Mouse (Mus musculus) midbrain, embryonic 12.5 days (tissue): Measurements from ENCODE around the gene Tmem179b. TPM values are rescaled to one million over a fixed set of nuclear protein-coding genes. Genes with fewer than 3 reads are reported as not detected.

Experiments
- ATAC-seq: fragments of 200-750 bp; cut with Nextera tagmentation; 2 replicates; pipeline ENCODE4 v1.8.0; 2017; ENCODE audit warnings: low read depth, moderate TSS enrichment, moderate library complexity; ENCODE audit not compliant: low FRiP score
- H3K27ac ChIP-seq: fragments of 300-500 bp; sonication (generic); replicated peaks from 2 replicates; pipeline ENCODE4 v1.5.1; 2016; ENCODE audit warnings: mild to moderate bottlenecking
- H3K27me3 ChIP-seq: fragments of 300-500 bp; sonication (generic); 2 replicates; pipeline ENCODE4 v1.6.1; 2016; ENCODE audit warnings: mild to moderate bottlenecking
- H3K36me3 ChIP-seq: fragments of 300-500 bp; sonication (generic); 2 replicates; pipeline ENCODE4 v1.6.1; 2016
- H3K4me1 ChIP-seq: fragments of 300-500 bp; sonication (generic); 2 replicates; pipeline ENCODE4 v1.6.1; 2016
- H3K4me2 ChIP-seq: fragments of 300-500 bp; sonication (generic); replicated peaks from 2 replicates; pipeline ENCODE4 v1.6.1; 2016; ENCODE audit warnings: mild to moderate bottlenecking, moderate library complexity
- H3K4me3 ChIP-seq: fragments of 300-500 bp; sonication (generic); 2 replicates; pipeline ENCODE4 v1.5.1; 2016; ENCODE audit warnings: mild to moderate bottlenecking
- H3K9ac ChIP-seq: fragments of 300-500 bp; sonication (generic); replicated peaks from 2 replicates; pipeline ENCODE4 v1.6.1; 2016; ENCODE audit warnings: mild to moderate bottlenecking, moderate library complexity
- H3K9me3 ChIP-seq: fragments of 300-500 bp; sonication (generic); 2 replicates; pipeline ENCODE4 v1.6.1; 2016; ENCODE audit warnings: mild to moderate bottlenecking
- WGBS: fragments of 180-500 bp; shearing (Covaris S2); methylation state at CpG from one replicate; pipeline ENCODE4 v1.1.7; 2016; 5-methylcytosine and 5-hydroxymethylcytosine counted together
- polyA plus RNA-seq: library from polyadenylated mRNA; unstranded; fragments of >200 nt; fragmentation: Nextera tagmentation; extraction: Ambion mirVana; gene quantifications from 2 replicates; pipeline ENCODE4 v1.2.1, GENCODE M21; 2016

The Tmem179b gene
- polyA plus RNA-seq, 1 experiment from 2014 or later, result 40.4 TPM

- no peaks in the 10 kb centered on the region for H3K27me3 ChIP-seq
- WGBS, result 63% methylated on average over 6 of the region's 6 CpGs
Measured at GRCm38 (mm10) chr19:8773409-8773808, 858 bp downstream of the Tmem179b start.

GRCm38 (mm10) chr19:8772996-8773395, 1.3 kb downstream of the Tmem179b start:
- 86% methylated on average over 5 of the region's 5 CpGs for WGBS
- Histone ChIP-seq H3K27ac (peak overlapping the region; percentile 98; the same call in 1 of the 2 replicates), H3K27me3 (no peaks in the 10 kb centered on the region), H3K9me3 (no peaks in the 10 kb centered on the region), H3K4me2 (peak overlapping the region; percentile 99), H3K9ac (peak overlapping the region; percentile 94; the same call in 1 of the 2 replicates), H3K4me3 (peak overlapping the region; percentile 79; the same call in 1 of the 2 replicates), H3K4me1 (peaks cover 33% of the 10 kb centered on the region), H3K36me3 (peaks cover 41% of the 10 kb centered on the region)
- no peak for ATAC-seq

More at GRCm38 (mm10) chr19:8773409-8773808, 858 bp downstream of the Tmem179b start:
- H3K4me2 ChIP-seq, result peak overlapping the region; percentile 99
- peaks cover 41% of the 10 kb centered on the region for H3K36me3 ChIP-seq
- peak overlapping the region; percentile 79 for H3K4me3 ChIP-seq
- peak overlapping the region; percentile 98 for H3K27ac ChIP-seq
- ATAC-seq, result no peak
- no peaks in the 10 kb centered on the region for H3K9me3 ChIP-seq
- H3K9ac ChIP-seq, result peak overlapping the region; percentile 94; the same call in 1 of the 2 replicates
- peaks cover 33% of the 10 kb centered on the region for H3K4me1 ChIP-seq

GRCm38 (mm10) chr19:8770567-8771270, 3.5 kb downstream of the Tmem179b start, which contains the start of gene Tmem223:
Gene Tmem223, plus strand, starts transcription at chr19:8770996.
- Histone ChIP-seq H3K4me3 (peak within 1 kb of the TSS; percentile 86), H3K27ac (peak within 1 kb of the TSS; percentile 90), H3K36me3 (peaks cover 59% of the 10 kb centered on the region), H3K4me1 (peaks cover 31% of the 10 kb centered on the region), H3K9me3 (no peaks in the 10 kb centered on the region), H3K27me3 (no peaks in the 10 kb centered on the region), H3K4me2 (peak within 1 kb of the TSS; percentile 75), H3K9ac (peak within 1 kb of the TSS; percentile 93)
- WGBS, result 18% methylated on average over 29 of the region's 29 CpGs
- ATAC-seq, result peak; percentile 31; the same call in 1 of the 2 replicates

- H3K4me3 ChIP-seq, result no peak overlapping the region
- no peak overlapping the region for H3K27ac ChIP-seq
- peaks cover 85% of the 10 kb centered on the region for H3K36me3 ChIP-seq
- no peak for ATAC-seq
- no peak overlapping the region for H3K9ac ChIP-seq
- 0 out of 2 replicates have a peak, but pooled peaks cover 7% of the 10 kb centered on the region for H3K9me3 ChIP-seq
- H3K27me3 ChIP-seq, result no peaks in the 10 kb centered on the region
- 98% methylated on average over 9 of the region's 9 CpGs for WGBS
- no peak overlapping the region for H3K4me2 ChIP-seq
- peaks cover 2% of the 10 kb centered on the region for H3K4me1 ChIP-seq
Measured at GRCm38 (mm10) chr19:8765562-8765961, 8.7 kb downstream of the Tmem179b start.

- Histone ChIP-seq H3K36me3 (peaks cover 64% of the 10 kb centered on the region), H3K4me3 (no peak overlapping the region), H3K9ac (no peak overlapping the region), H3K27me3 (no peaks in the 10 kb centered on the region), H3K4me1 (peaks cover 7% of the 10 kb centered on the region), H3K9me3 (0 out of 2 replicates have a peak, but pooled peaks cover 7% of the 10 kb centered on the region), H3K4me2 (no peak overlapping the region), H3K27ac (no peak overlapping the region)
- 96% methylated on average over 4 of the region's 4 CpGs for WGBS
- ATAC-seq, result no peak
Measured at GRCm38 (mm10) chr19:8763276-8763675, 11.0 kb downstream of the Tmem179b start.

- ATAC-seq, result no peak
- Histone ChIP-seq H3K9ac (no peak overlapping the region), H3K27ac (no peak overlapping the region), H3K4me1 (peaks cover 20% of the 10 kb centered on the region), H3K27me3 (no peaks in the 10 kb centered on the region), H3K4me3 (no peak overlapping the region), H3K9me3 (0 out of 2 replicates have a peak, but pooled peaks cover 7% of the 10 kb centered on the region), H3K4me2 (no peak overlapping the region), H3K36me3 (peaks cover 40% of the 10 kb centered on the region)
- 85% methylated on average over 2 of the region's 2 CpGs for WGBS
Measured at GRCm38 (mm10) chr19:8760757-8761156, 13.5 kb downstream of the Tmem179b start.

- Histone ChIP-seq H3K36me3 (peaks cover 37% of the 10 kb centered on the region), H3K27me3 (no peaks in the 10 kb centered on the region), H3K9ac (no peak overlapping the region), H3K4me3 (no peak overlapping the region), H3K4me1 (peaks cover 24% of the 10 kb centered on the region), H3K4me2 (no peak overlapping the region), H3K27ac (no peak overlapping the region), H3K9me3 (no peaks in the 10 kb centered on the region)
- ATAC-seq, result no peak
- WGBS, result 86% methylated on average over 2 of the region's 2 CpGs
Measured at GRCm38 (mm10) chr19:8758899-8759298, 15.4 kb downstream of the Tmem179b start.

- Histone ChIP-seq H3K9ac (peak overlapping the region; percentile 97), H3K4me1 (peaks cover 24% of the 10 kb centered on the region), H3K27ac (peak overlapping the region; percentile 88), H3K27me3 (no peaks in the 10 kb centered on the region), H3K36me3 (peaks cover 28% of the 10 kb centered on the region), H3K9me3 (no peaks in the 10 kb centered on the region), H3K4me3 (peak overlapping the region; percentile 92), H3K4me2 (peak overlapping the region; percentile 73)
- 8% methylated on average over 14 of the region's 14 CpGs for WGBS
- 0 out of 2 replicates have a peak, but pooled peaks have one; percentile 1 for ATAC-seq
Measured at GRCm38 (mm10) chr19:8757471-8757998, 16.7 kb downstream of the Tmem179b start.

GRCm38 (mm10) chr19:8756635-8757387, 17.5 kb downstream of the Tmem179b start, which contains the start of gene Nxf1:
Gene Nxf1, plus strand, starts transcription at chr19:8757073.
- Histone ChIP-seq H3K9me3 (no peaks in the 10 kb centered on the region), H3K4me1 (peaks cover 24% of the 10 kb centered on the region), H3K27me3 (no peaks in the 10 kb centered on the region), H3K4me3 (peak within 1 kb of the TSS; percentile 92), H3K9ac (peak within 1 kb of the TSS; percentile 97), H3K36me3 (peaks cover 26% of the 10 kb centered on the region), H3K27ac (peak within 1 kb of the TSS; percentile 88), H3K4me2 (peak within 1 kb of the TSS; percentile 73)
- WGBS, result under 1% methylated on average over 75 of the region's 75 CpGs
- ATAC-seq, result peak; percentile 95

GRCm38 (mm10) chr19:8755652-8756051, 18.6 kb downstream of the Tmem179b start:
- H3K4me3 ChIP-seq, result no peak overlapping the region
- no peaks in the 10 kb centered on the region for H3K9me3 ChIP-seq
- 85% methylated on average over 3 of the region's 3 CpGs for WGBS

GRCm38 (mm10) chr19:8747368-8747767, 26.9 kb downstream of the Tmem179b start:
- H3K36me3 ChIP-seq, result peaks cover 90% of the 10 kb centered on the region
- ATAC-seq, result no peak
- H3K9ac ChIP-seq, result no peak overlapping the region
- no peak overlapping the region for H3K4me3 ChIP-seq
- peaks cover 9% of the 10 kb centered on the region for H3K4me1 ChIP-seq
- no peaks in the 10 kb centered on the region for H3K9me3 ChIP-seq
- H3K4me2 ChIP-seq, result no peak overlapping the region
- no peaks in the 10 kb centered on the region for H3K27me3 ChIP-seq
- 71% methylated on average over 2 of the region's 2 CpGs for WGBS
- H3K27ac ChIP-seq, result no peak overlapping the region

More at GRCm38 (mm10) chr19:8755652-8756051, 18.6 kb downstream of the Tmem179b start:
- H3K36me3 ChIP-seq, result peaks cover 36% of the 10 kb centered on the region
- no peaks in the 10 kb centered on the region for H3K27me3 ChIP-seq
- no peak overlapping the region for H3K9ac ChIP-seq
- no peak overlapping the region for H3K27ac ChIP-seq
- ATAC-seq, result no peak
- H3K4me1 ChIP-seq, result peaks cover 24% of the 10 kb centered on the region
- H3K4me2 ChIP-seq, result no peak overlapping the region
